In the genomic region with DNA sequence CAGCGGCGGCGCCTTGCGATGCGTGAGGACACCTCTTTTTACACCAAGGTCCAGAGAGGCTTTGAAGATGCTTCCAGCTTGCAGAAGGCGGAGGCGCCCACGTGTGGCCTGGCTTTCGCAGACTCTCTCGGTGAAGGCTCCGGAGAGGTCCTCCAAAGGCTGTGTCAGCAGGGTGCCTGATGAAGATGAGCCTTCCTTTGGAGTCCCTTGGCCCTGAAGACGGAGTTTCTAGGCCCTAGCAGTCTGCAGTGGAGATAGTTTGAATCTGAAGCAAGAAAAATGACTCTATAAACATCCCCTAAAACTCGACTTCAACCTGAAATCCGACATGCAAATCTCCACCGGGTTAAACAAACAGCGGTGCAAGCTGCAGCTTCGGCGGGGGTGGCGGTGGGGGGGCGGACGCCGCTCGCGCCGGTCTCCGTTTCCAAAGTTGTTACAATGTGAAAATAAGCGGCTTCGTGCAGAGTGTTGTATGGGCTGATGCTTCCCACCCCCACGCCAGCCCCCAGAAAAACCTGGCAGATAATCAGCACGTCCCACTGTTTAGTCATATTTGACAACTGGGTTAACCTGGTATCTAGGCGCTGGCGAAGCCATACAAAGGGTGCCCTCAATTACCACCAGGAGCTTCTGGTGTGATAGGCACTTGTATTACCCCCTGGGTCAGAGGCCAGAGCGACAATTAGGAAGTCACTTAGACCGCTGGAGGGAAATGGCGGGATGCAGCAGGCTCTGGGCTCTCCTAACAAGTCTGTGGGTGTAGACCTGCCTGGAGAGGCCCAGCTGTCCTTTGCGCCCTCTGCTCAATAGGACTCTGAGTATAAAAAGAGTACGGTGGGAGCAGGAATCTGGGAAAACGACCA, we compare ENCODE assay signal across 9 mouse cellular contexts. TPM values are rescaled to one million over a fixed set of nuclear protein-coding genes. Genes with fewer than 3 reads are reported as not detected.
A peak's percentile ranks its signal among the peaks of the same experiment; 100 is the strongest.
DNase-seq lines count a peak whose midpoint lies in the region; ATAC-seq and TF ChIP-seq lines count a peak whose summit lies in the region.
"Had no signal": no experiment of that assay in that cellular context is flagged by ENCODE, and none has a peak within 500 bp of the region (broad histone marks: within the 10 kb centered on the region; RNA-seq: fewer than 3 reads in every experiment).

No protein-coding gene starts in this region.

- H3K27me3 ChIP-seq in forebrain, embryonic 15.5 days: peaks cover 35% of the 10 kb centered on the region
- H3K27me3 ChIP-seq in kidney, postnatal 0 days (ENCODE audit: insufficient read depth, low read length): peaks cover 78% of the 10 kb centered on the region
- H3K27me3 ChIP-seq in midbrain, embryonic 11.5 days (ENCODE audit: control insufficient read depth, insufficient read depth, low read length): peaks cover 87% of the 10 kb centered on the region

- peak overlapping the region; percentile 85 for H3K27ac ChIP-seq in forebrain, embryonic 15.5 days (replicated peaks)
- no peak overlapping the region for H3K27ac ChIP-seq in kidney, postnatal 0 days
- H3K27ac ChIP-seq in midbrain, embryonic 11.5 days (ENCODE audit: low read depth, low read length): no peak overlapping the region

- peak; percentile 32 to 46 for DNase-seq in frontal cortex, postnatal 36 days (ENCODE audit: low spot score in 2 of 2)
- DNase-seq in frontal cortex, postnatal 10 days (ENCODE audit: low spot score in 2 of 2): no peak
- peak; percentile 36 for DNase-seq in kidney, postnatal 0 days (ENCODE audit: low spot score)
- DNase-seq in midbrain, embryonic 11.5 days (ENCODE audit: low spot score, missing footprints): no peak
- no peak for DNase-seq in layer of hippocampus, adult 11-12 months (ENCODE audit: low spot score)
- no peak for DNase-seq in layer of hippocampus, postnatal 14 days (ENCODE audit: low spot score in 2 of 2)

- H3K4me1 ChIP-seq in forebrain, embryonic 15.5 days: peaks cover 54% of the 10 kb centered on the region
- H3K4me1 ChIP-seq in kidney, postnatal 0 days (replicated peaks; ENCODE audit: insufficient read depth, low read length): peaks cover 25% of the 10 kb centered on the region
- H3K4me1 ChIP-seq in midbrain, embryonic 11.5 days (ENCODE audit: control insufficient read depth, insufficient read depth, low read length): peaks cover 36% of the 10 kb centered on the region

- no peak overlapping the region for H3K9ac ChIP-seq in forebrain, embryonic 15.5 days (replicated peaks)
- H3K9ac ChIP-seq in kidney, postnatal 0 days (ENCODE audit: low read depth, low read length): no peak overlapping the region
- no peak overlapping the region for H3K9ac ChIP-seq in midbrain, embryonic 11.5 days (ENCODE audit: low read length)

- H3K36me3 ChIP-seq in forebrain, embryonic 15.5 days: no peaks in the 10 kb centered on the region
- H3K36me3 ChIP-seq in kidney, postnatal 0 days (ENCODE audit: insufficient read depth, low read length): no peaks in the 10 kb centered on the region
- H3K36me3 ChIP-seq in midbrain, embryonic 11.5 days (ENCODE audit: control insufficient read depth, insufficient read depth, low read length): no peaks in the 10 kb centered on the region

- no peaks in the 10 kb centered on the region for H3K9me3 ChIP-seq in forebrain, embryonic 15.5 days
- H3K9me3 ChIP-seq in kidney, postnatal 0 days (replicated peaks; ENCODE audit: low read length): no peaks in the 10 kb centered on the region
- no peaks in the 10 kb centered on the region for H3K9me3 ChIP-seq in midbrain, embryonic 11.5 days (ENCODE audit: control insufficient read depth, low read length)

- peak overlapping the region; percentile 51 for H3K4me3 ChIP-seq in forebrain, embryonic 15.5 days
- H3K4me3 ChIP-seq in kidney, postnatal 0 days (replicated peaks; ENCODE audit: low read depth, low read length): no peak overlapping the region
- peak overlapping the region; percentile 1; the same call in 1 of the 2 replicates for H3K4me3 ChIP-seq in midbrain, embryonic 11.5 days (ENCODE audit: low read depth, low read length)

- TF ChIP-seq CTCF in kidney, postnatal 0 days (IDR thresholded peaks at IDR 0.05; ENCODE audit: low read depth): 0 out of 2 replicates have a peak, but pooled peaks have one; percentile 30

- WGBS in forebrain, embryonic 15.5 days: under 1% methylated on average over 38 of the region's 38 CpGs
- whole genome bisulfite sequencing in kidney, postnatal 0 days: 2% methylated on average over 38 of the region's 38 CpGs
- WGBS in midbrain, embryonic 11.5 days: under 1% methylated on average over 38 of the region's 38 CpGs

- ATAC-seq in CD4-positive, CD25-positive, alpha-beta regulatory T cell, adult 4 months: peak; percentile 15
- no peak for ATAC-seq in forebrain, embryonic 15.5 days (replicated peaks)
- ATAC-seq in kidney, postnatal 0 days (replicated peaks; ENCODE audit: low FRiP score, low read depth): no peak
- ATAC-seq in midbrain, embryonic 11.5 days (ENCODE audit: low FRiP score): no peak

- peak overlapping the region; percentile 46 for H3K4me2 ChIP-seq in forebrain, embryonic 15.5 days (replicated peaks)
- H3K4me2 ChIP-seq in kidney, postnatal 0 days (ENCODE audit: low read length): no peak overlapping the region; the same call in 1 of the 2 replicates
- peak overlapping the region; percentile 61 for H3K4me2 ChIP-seq in midbrain, embryonic 11.5 days

RNA-seq across cellular contexts. Expression of a gene that starts 0.9 kb away (rescaled TPM):
- not detected for polyA plus RNA-seq in CD4-positive, CD25-positive, alpha-beta regulatory T cell, adult 4 months (2017; shearing (Covaris generic))
- polyA plus RNA-seq in forebrain, embryonic 15.5 days (2015; fragmentation: Nextera tagmentation; extraction: Ambion mirVana): 12.4 and 13.5 TPM in 2 replicates
- not detected in 2 replicates for polyA plus RNA-seq in kidney, postnatal 0 days (2015; fragmentation: Nextera tagmentation; extraction: Ambion mirVana)
- polyA plus RNA-seq in midbrain, embryonic 11.5 days (2014; fragmentation: Nextera tagmentation; extraction: Ambion mirVana): 2.8 and 3.3 TPM in 2 replicates
- total RNA-seq in layer of hippocampus, postnatal 14 days (2021): 1 to 10 TPM; 4.6 to 4.8 TPM
- polyA plus RNA-seq: stomach, embryonic 14.5 days had no signal

RNA-seq across cellular contexts. Expression of a gene that starts 41.6 kb away (rescaled TPM):
- 10 to 100 TPM; 11.4 to 11.5 TPM for polyA plus RNA-seq in CD4-positive, CD25-positive, alpha-beta regulatory T cell, adult 4 months (2017; shearing (Covaris generic))
- polyA plus RNA-seq in forebrain, embryonic 15.5 days (2015; fragmentation: Nextera tagmentation; extraction: Ambion mirVana): 8.5 and 9.3 TPM in 2 replicates
- 15.9 TPM in 2 replicates for polyA plus RNA-seq in kidney, postnatal 0 days (2015; fragmentation: Nextera tagmentation; extraction: Ambion mirVana)
- polyA plus RNA-seq in midbrain, embryonic 11.5 days (2014; fragmentation: Nextera tagmentation; extraction: Ambion mirVana): 10.7 and 11.7 TPM in 2 replicates
- total RNA-seq in layer of hippocampus, postnatal 14 days (2021): 10 to 100 TPM; 15.0 to 16.8 TPM

RNA-seq across cellular contexts. Expression of a gene that starts 41.7 kb away (rescaled TPM):
- 10 to 100 TPM; 18.1 to 29.4 TPM for polyA plus RNA-seq in CD4-positive, CD25-positive, alpha-beta regulatory T cell, adult 4 months (2017; shearing (Covaris generic))
- polyA plus RNA-seq in forebrain, embryonic 15.5 days (2015; fragmentation: Nextera tagmentation; extraction: Ambion mirVana): 28.5 and 30.5 TPM in 2 replicates
- 28.5 and 33.8 TPM in 2 replicates for polyA plus RNA-seq in kidney, postnatal 0 days (2015; fragmentation: Nextera tagmentation; extraction: Ambion mirVana)
- 21.4 and 25.5 TPM in 2 replicates for polyA plus RNA-seq in midbrain, embryonic 11.5 days (2014; fragmentation: Nextera tagmentation; extraction: Ambion mirVana)
- total RNA-seq in layer of hippocampus, postnatal 14 days (2021): 10 to 100 TPM; 25.7 to 25.9 TPM

RNA-seq across cellular contexts. Expression of a gene that starts 52.1 kb away (rescaled TPM):
- polyA plus RNA-seq in CD4-positive, CD25-positive, alpha-beta regulatory T cell, adult 4 months (2017; shearing (Covaris generic)): 10 to 100 TPM; 77.4 to 77.6 TPM
- polyA plus RNA-seq in forebrain, embryonic 15.5 days (2015; fragmentation: Nextera tagmentation; extraction: Ambion mirVana): 97.2 and 99.5 TPM in 2 replicates
- polyA plus RNA-seq in kidney, postnatal 0 days (2015; fragmentation: Nextera tagmentation; extraction: Ambion mirVana): 69.5 and 73.4 TPM in 2 replicates
- 99.2 and 101 TPM in 2 replicates for polyA plus RNA-seq in midbrain, embryonic 11.5 days (2014; fragmentation: Nextera tagmentation; extraction: Ambion mirVana)
- total RNA-seq in layer of hippocampus, postnatal 14 days (2021): 100 to 1,000 TPM; 120 to 128 TPM

Comparison
In these comparisons a context has a peak if more than half of its experiments do, and no peak if none do; other contexts are left out.
1. DNase-seq: peak in frontal cortex, postnatal 36 days (2 of 2) and kidney, postnatal 0 days (single experiment); none in frontal cortex, postnatal 10 days (0 of 2), midbrain, embryonic 11.5 days (single experiment), layer of hippocampus, adult 11-12 months (single experiment) and layer of hippocampus, postnatal 14 days (0 of 2).